Mouse (Mus musculus): ENCODE measurements around the gene Neu3. TPM values are rescaled to one million over a fixed set of nuclear protein-coding genes. Genes with fewer than 3 reads are reported as not detected.

Gene Neu3
- polyA plus RNA-seq, 1 experiment, result 0.82 TPM

DNA sequence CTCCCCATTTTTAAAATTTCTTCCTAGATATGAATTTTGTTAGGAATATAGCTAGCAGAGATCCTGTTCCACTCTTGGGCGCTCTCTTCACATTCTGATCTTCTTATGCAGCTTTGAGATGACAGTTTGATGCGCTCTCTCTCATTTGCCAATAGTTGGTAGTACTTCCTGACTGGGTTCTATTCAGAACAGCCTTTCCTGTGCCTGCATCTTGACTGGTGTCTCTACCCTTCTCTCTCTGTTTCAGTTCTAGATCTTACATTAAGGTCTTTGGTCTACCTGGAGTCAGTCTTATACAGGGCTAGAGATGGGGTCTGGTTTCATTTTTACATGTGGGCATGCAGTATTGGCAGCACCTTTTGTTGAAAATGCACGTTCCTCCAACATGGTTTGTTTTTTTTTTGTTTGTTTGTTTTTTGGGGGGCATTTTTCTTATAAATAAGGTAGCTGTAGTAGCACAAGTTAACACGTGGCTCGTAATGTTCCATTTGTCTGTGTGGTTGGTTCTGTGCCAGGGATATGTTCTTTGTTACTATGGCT, 6.2 kb upstream of the Neu3 start:
- Histone ChIP-seq H3K27ac (ENCODE audit: insufficient read depth, low read depth, low read length) (no peak overlapping the region), H3K36me3 (ENCODE audit: control insufficient read depth, insufficient read depth, low read length) (peaks cover 12% of the 10 kb centered on the region), H3K4me1 (ENCODE audit: control insufficient read depth, insufficient read depth, insufficient read length, low read length) (peaks cover 9% of the 10 kb centered on the region; the same call in 1 of the 2 replicates), H3K4me3 (ENCODE audit: low read depth, low read length) (no peak overlapping the region), H3K27me3 (ENCODE audit: control insufficient read depth, insufficient read depth, low read length) (no peaks in the 10 kb centered on the region)
- TF ChIP-seq POLR2A (IDR thresholded peaks at IDR 0.05; ENCODE audit: low read depth, low read length) (no peak), CTCF (IDR thresholded peaks at IDR 0.05; ENCODE audit: extremely low read depth, insufficient read length, insufficient replicate concordance, low read depth, low read length) (no peak)
- 81% methylated on average over 5 of the region's 5 CpGs for WGBS

GRCm38 (mm10) chr7:99833846-99834222, 5.6 kb upstream of the Neu3 start:
- TF ChIP-seq POLR2A (IDR thresholded peaks at IDR 0.05; ENCODE audit: low read depth, low read length) (no peak), CTCF (IDR thresholded peaks at IDR 0.05; ENCODE audit: extremely low read depth, insufficient read length, insufficient replicate concordance, low read depth, low read length) (no peak)
- WGBS, result 68% methylated on average over 2 of the region's 2 CpGs
- no peaks in the 10 kb centered on the region for H3K27me3 ChIP-seq (ENCODE audit: control insufficient read depth, insufficient read depth, low read length)
- peaks cover 8% of the 10 kb centered on the region for H3K36me3 ChIP-seq (ENCODE audit: control insufficient read depth, insufficient read depth, low read length)
- H3K4me3 ChIP-seq (ENCODE audit: low read depth, low read length), result no peak overlapping the region
- H3K27ac ChIP-seq (ENCODE audit: insufficient read depth, low read depth, low read length), result no peak overlapping the region
- peaks cover 9% of the 10 kb centered on the region; the same call in 1 of the 2 replicates for H3K4me1 ChIP-seq (ENCODE audit: control insufficient read depth, insufficient read depth, insufficient read length, low read length)

DNA sequence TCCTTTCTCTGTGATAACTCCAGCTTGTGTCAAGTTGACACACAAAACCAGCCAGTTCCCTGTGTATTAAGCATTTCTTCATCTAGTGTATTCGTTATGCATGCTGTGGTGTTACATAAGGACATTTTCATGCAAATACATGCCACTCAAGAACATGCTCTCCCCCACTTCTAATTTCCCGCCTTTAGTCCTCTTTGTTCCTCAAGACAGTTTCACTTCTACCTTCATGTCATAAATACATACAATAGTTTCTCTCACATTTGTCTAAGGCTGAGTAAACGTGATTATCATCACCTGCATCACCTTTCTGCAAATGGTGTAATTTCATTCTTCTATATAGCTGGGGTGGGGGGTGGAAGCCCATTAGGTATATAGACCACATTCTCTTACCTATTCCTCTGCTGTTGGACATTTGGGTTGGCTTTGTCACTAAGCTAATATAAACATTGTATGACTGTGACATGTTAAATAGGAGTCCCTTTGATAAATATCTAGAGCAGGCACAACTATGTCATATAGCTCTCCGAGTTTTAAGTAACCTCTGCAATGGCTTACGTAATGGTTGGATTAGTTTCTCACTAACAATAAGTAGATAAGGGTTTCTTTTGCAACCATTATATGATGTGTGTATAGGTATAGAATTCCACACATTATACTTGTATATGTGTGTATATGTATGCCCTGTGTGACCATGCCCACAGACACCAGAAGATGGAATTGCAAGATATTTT, 5.1 kb upstream of the Neu3 start:
- TF ChIP-seq POLR2A (IDR thresholded peaks at IDR 0.05; ENCODE audit: low read depth, low read length) (no peak), CTCF (IDR thresholded peaks at IDR 0.05; ENCODE audit: extremely low read depth, insufficient read length, insufficient replicate concordance, low read depth, low read length) (no peak)
- H3K4me1 ChIP-seq (ENCODE audit: control insufficient read depth, insufficient read depth, insufficient read length, low read length), result peaks cover 8% of the 10 kb centered on the region; the same call in 1 of the 2 replicates
- H3K36me3 ChIP-seq (ENCODE audit: control insufficient read depth, insufficient read depth, low read length), result peaks cover 5% of the 10 kb centered on the region
- no peak overlapping the region for H3K4me3 ChIP-seq (ENCODE audit: low read depth, low read length)
- no peak overlapping the region for H3K27ac ChIP-seq (ENCODE audit: insufficient read depth, low read depth, low read length)
- H3K27me3 ChIP-seq (ENCODE audit: control insufficient read depth, insufficient read depth, low read length), result no peaks in the 10 kb centered on the region
- WGBS, result 57% methylated on average over 5 of the region's 5 CpGs

GRCm38 (mm10) chr7:99826096-99826495, 2.1 kb downstream of the Neu3 start:
- WGBS, result 78% methylated on average over 6 of the region's 6 CpGs
- H3K27ac ChIP-seq (ENCODE audit: insufficient read depth, low read depth, low read length), result no peak overlapping the region

GRCm38 (mm10) chr7:99825511-99825910, 2.7 kb downstream of the Neu3 start:
- 64% methylated on average over 9 of the region's 9 CpGs for WGBS
- Histone ChIP-seq H3K4me3 (ENCODE audit: low read depth, low read length) (no peak overlapping the region), H3K27ac (ENCODE audit: insufficient read depth, low read depth, low read length) (no peak overlapping the region)

More at GRCm38 (mm10) chr7:99826096-99826495, 2.1 kb downstream of the Neu3 start:
- Histone ChIP-seq H3K4me3 (ENCODE audit: low read depth, low read length) (no peak overlapping the region), H3K36me3 (ENCODE audit: control insufficient read depth, insufficient read depth, low read length) (peaks cover 3% of the 10 kb centered on the region; the same call in 1 of the 2 replicates), H3K4me1 (ENCODE audit: control insufficient read depth, insufficient read depth, insufficient read length, low read length) (peaks cover 18% of the 10 kb centered on the region; the same call in 1 of the 2 replicates), H3K27me3 (ENCODE audit: control insufficient read depth, insufficient read depth, low read length) (no peaks in the 10 kb centered on the region)
- TF ChIP-seq POLR2A (IDR thresholded peaks at IDR 0.05; ENCODE audit: low read depth, low read length) (no peak), CTCF (IDR thresholded peaks at IDR 0.05; ENCODE audit: extremely low read depth, insufficient read length, insufficient replicate concordance, low read depth, low read length) (no peak)

GRCm38 (mm10) chr7:99824649-99825483, 3.4 kb downstream of the Neu3 start:
- TF ChIP-seq POLR2A (IDR thresholded peaks at IDR 0.05; ENCODE audit: low read depth, low read length), result no peak
- no peak for TF ChIP-seq CTCF (IDR thresholded peaks at IDR 0.05; ENCODE audit: extremely low read depth, insufficient read length, insufficient replicate concordance, low read depth, low read length)
- no peaks in the 10 kb centered on the region for H3K27me3 ChIP-seq (ENCODE audit: control insufficient read depth, insufficient read depth, low read length)
- 43% methylated on average over 16 of the region's 16 CpGs for WGBS
- peaks cover 18% of the 10 kb centered on the region; the same call in 1 of the 2 replicates for H3K4me1 ChIP-seq (ENCODE audit: control insufficient read depth, insufficient read depth, insufficient read length, low read length)
- H3K27ac ChIP-seq (ENCODE audit: insufficient read depth, low read depth, low read length), result no peak overlapping the region
- peaks cover 3% of the 10 kb centered on the region; the same call in 1 of the 2 replicates for H3K36me3 ChIP-seq (ENCODE audit: control insufficient read depth, insufficient read depth, low read length)
- H3K4me3 ChIP-seq (ENCODE audit: low read depth, low read length), result no peak overlapping the region

More at GRCm38 (mm10) chr7:99825511-99825910, 2.7 kb downstream of the Neu3 start:
- TF ChIP-seq CTCF (IDR thresholded peaks at IDR 0.05; ENCODE audit: extremely low read depth, insufficient read length, insufficient replicate concordance, low read depth, low read length) (no peak), POLR2A (IDR thresholded peaks at IDR 0.05; ENCODE audit: low read depth, low read length) (no peak)
- Histone ChIP-seq H3K36me3 (ENCODE audit: control insufficient read depth, insufficient read depth, low read length) (peaks cover 3% of the 10 kb centered on the region; the same call in 1 of the 2 replicates), H3K4me1 (ENCODE audit: control insufficient read depth, insufficient read depth, insufficient read length, low read length) (peaks cover 18% of the 10 kb centered on the region; the same call in 1 of the 2 replicates), H3K27me3 (ENCODE audit: control insufficient read depth, insufficient read depth, low read length) (no peaks in the 10 kb centered on the region)
